In the genomic region with DNA sequence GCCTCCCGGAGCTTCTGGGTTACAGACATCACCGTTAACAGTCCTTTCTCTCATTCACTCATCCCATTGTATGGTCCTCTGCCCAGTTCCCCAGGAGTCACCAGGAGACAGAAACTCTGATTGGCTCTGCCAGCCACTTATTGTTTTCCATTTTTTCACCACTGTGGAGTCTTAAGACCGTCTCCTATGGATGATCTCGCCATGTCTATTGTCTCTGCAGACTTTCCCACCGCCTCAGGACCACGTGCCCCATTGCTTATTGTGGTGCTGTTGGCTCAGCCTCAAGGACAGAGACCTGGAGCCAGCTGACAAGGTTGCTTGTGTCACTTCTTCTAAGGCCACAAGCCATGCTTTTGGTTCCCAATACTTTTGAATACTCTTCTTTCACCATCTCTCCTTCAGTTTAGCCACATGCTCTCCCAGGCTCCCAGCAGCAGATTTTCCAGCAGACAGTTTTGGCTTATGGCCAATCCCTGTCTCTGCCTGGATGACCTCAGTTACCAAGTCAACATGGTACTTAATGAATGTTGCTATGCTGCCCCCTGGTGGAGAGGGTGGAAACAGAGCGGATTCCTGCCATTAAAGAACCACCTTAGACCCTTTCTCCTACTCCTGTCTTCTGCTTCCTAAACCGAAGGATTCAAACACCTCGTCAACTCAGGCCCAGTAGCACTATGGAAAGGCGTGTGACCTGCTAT, we compare ENCODE assay signal across 8 mouse cellular contexts.
DNase-seq lines count a peak whose midpoint lies in the region; ATAC-seq and TF ChIP-seq lines count a peak whose summit lies in the region.

No protein-coding gene starts in this region.

- H3K9ac ChIP-seq in heart, embryonic 12.5 days: no peak overlapping the region
- no peak overlapping the region for H3K9ac ChIP-seq in kidney, postnatal 0 days (ENCODE audit: low read depth, low read length)
- no peak overlapping the region for H3K9ac ChIP-seq in liver, embryonic 12.5 days

- WGBS in heart, embryonic 12.5 days: 58% methylated on average over 10 of the region's 10 CpGs
- WGBS in kidney, postnatal 0 days: 61% methylated on average over 10 of the region's 10 CpGs
- 45% methylated on average over 10 of the region's 10 CpGs for WGBS in liver, embryonic 12.5 days (ENCODE audit: insufficient replicate concordance)

- peak; percentile 85 for DNase-seq in ES-CJ7 (ENCODE audit: low read depth, low spot score)
- peak; percentile 81 for DNase-seq in adrenal gland, postnatal 10 days
- peak; percentile 68 for DNase-seq in embryo, embryonic 11.5 days (ENCODE audit: low read depth, low spot score)
- DNase-seq in kidney, postnatal 0 days (ENCODE audit: low spot score): peak; percentile 83
- DNase-seq in ovary, postnatal 10 days (ENCODE audit: low spot score): peak; percentile 27

- peaks cover 10% of the 10 kb centered on the region; the same call in 1 of the 2 replicates for H3K27me3 ChIP-seq in heart, embryonic 12.5 days (replicated peaks)
- H3K27me3 ChIP-seq in kidney, postnatal 0 days (ENCODE audit: insufficient read depth, low read length): peaks cover under 1% of the 10 kb centered on the region; the same call in 1 of the 2 replicates
- H3K27me3 ChIP-seq in liver, embryonic 12.5 days (replicated peaks): no peaks in the 10 kb centered on the region

- peaks cover 4% of the 10 kb centered on the region; the same call in 1 of the 2 replicates for H3K4me1 ChIP-seq in heart, embryonic 12.5 days (replicated peaks)
- H3K4me1 ChIP-seq in kidney, postnatal 0 days (replicated peaks; ENCODE audit: insufficient read depth, low read length): no peaks in the 10 kb centered on the region
- H3K4me1 ChIP-seq in liver, embryonic 12.5 days: no peaks in the 10 kb centered on the region

- H3K27ac ChIP-seq in heart, embryonic 12.5 days (ENCODE audit: poor library complexity, severe bottlenecking): no peak overlapping the region
- H3K27ac ChIP-seq in kidney, postnatal 0 days: no peak overlapping the region
- no peak overlapping the region for H3K27ac ChIP-seq in liver, embryonic 12.5 days

- no peak overlapping the region for H3K4me3 ChIP-seq in heart, embryonic 12.5 days
- no peak overlapping the region for H3K4me3 ChIP-seq in kidney, postnatal 0 days (replicated peaks; ENCODE audit: low read depth, low read length)
- H3K4me3 ChIP-seq in liver, embryonic 12.5 days: no peak overlapping the region

- ATAC-seq in heart, embryonic 12.5 days (ENCODE audit: insufficient number of reproducible peaks, low FRiP score): peak; percentile 6; the same call in 1 of the 2 replicates
- ATAC-seq in kidney, postnatal 0 days (replicated peaks; ENCODE audit: low FRiP score, low read depth): no peak; the same call in 1 of the 2 replicates
- 0 out of 2 replicates have a peak, but pooled peaks have one; percentile 8 for ATAC-seq in liver, embryonic 12.5 days
- no peak for ATAC-seq in monocyte, adult 5-6 weeks (replicated peaks; ENCODE audit: insufficient number of reproducible peaks, low FRiP score, low TSS enrichment, poor library complexity, severe bottlenecking)

- no peak overlapping the region for H3K4me2 ChIP-seq in heart, embryonic 12.5 days
- no peak overlapping the region for H3K4me2 ChIP-seq in kidney, postnatal 0 days (ENCODE audit: low read length)
- no peak overlapping the region for H3K4me2 ChIP-seq in liver, embryonic 12.5 days

- H3K36me3 ChIP-seq in heart, embryonic 12.5 days: no peaks in the 10 kb centered on the region
- no peaks in the 10 kb centered on the region for H3K36me3 ChIP-seq in kidney, postnatal 0 days (ENCODE audit: insufficient read depth, low read length)
- no peaks in the 10 kb centered on the region for H3K36me3 ChIP-seq in liver, embryonic 12.5 days

- peak; percentile 94 for TF ChIP-seq CTCF in kidney, postnatal 0 days (IDR thresholded peaks at IDR 0.05; ENCODE audit: low read depth)

- H3K9me3 ChIP-seq in heart, embryonic 12.5 days (replicated peaks): no peaks in the 10 kb centered on the region
- no peaks in the 10 kb centered on the region for H3K9me3 ChIP-seq in kidney, postnatal 0 days (replicated peaks; ENCODE audit: low read length)
- H3K9me3 ChIP-seq in liver, embryonic 12.5 days (replicated peaks): no peaks in the 10 kb centered on the region

Comparison
In these comparisons a context has a peak if more than half of its experiments do, and no peak if none do; other contexts are left out.
1. DNase-seq: peak in every context shown above with its lines; median percentile 85 in ES-CJ7; 83 in kidney, postnatal 0 days; 81 in adrenal gland, postnatal 10 days; 68 in embryo, embryonic 11.5 days; 27 in ovary, postnatal 10 days.
2. ATAC-seq: peak in heart, embryonic 12.5 days (single experiment) and liver, embryonic 12.5 days (single experiment); none in kidney, postnatal 0 days (single experiment) and monocyte, adult 5-6 weeks (single experiment).